Mouse (Mus musculus): Measurements from ENCODE around the gene Mterf1a.
"Not testable (repeated sequence)": the region's sequence is repeated elsewhere in the genome, so short reads cannot be mapped to it uniquely, and the experiment has no call there.

The Mterf1a gene

DNA sequence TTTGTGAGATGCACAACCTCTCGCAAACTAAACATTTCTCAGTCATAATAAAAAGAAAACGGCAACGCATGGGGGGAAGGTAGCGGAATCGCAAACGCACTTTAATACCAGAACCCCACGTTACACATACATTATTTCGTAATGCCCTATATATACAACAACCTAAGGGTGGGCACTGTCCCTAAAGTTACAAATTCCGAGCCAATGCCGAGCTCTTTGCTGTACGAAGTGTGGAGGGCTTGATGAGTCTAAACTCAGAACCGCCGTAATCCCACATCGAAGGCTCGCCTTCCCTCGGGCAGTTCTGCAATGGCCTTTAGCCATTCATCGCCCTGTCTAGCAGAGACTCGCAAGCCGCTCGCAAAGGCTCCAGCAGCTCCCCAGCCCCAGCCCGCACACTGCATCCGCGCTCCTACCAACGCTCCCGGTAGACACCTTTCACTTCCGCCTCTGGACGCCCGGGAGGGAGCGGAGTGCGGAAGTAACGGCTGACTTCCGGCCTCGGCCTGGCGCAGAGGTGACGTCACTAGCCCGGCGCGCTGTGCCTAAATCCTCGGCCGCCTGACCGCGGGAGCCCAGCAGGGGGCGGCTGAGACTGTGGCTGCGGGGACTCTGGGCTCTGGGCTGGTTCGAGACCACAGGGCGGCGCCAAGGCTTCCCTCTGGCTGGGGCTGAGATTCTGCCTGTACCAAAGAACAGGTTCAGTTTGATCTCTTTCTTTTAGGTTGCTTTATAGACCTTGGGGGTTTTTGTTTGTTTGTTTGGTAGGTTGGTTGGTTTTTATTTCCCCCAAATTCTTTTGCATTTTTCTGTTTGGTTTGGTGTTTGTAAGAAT, at the start of gene Mterf1a:
Gene Mterf1a (minus strand): TSS at position 475 of the 835 bp plus-strand sequence.
- in situ Hi-C loops (cut with MboI, MseI) = loop anchor here (5.0 to 25.0 kb wide), 2 partner anchors 299 to 1019 kb away; partner anchors contain the start of gene Mterf1b

DNA sequence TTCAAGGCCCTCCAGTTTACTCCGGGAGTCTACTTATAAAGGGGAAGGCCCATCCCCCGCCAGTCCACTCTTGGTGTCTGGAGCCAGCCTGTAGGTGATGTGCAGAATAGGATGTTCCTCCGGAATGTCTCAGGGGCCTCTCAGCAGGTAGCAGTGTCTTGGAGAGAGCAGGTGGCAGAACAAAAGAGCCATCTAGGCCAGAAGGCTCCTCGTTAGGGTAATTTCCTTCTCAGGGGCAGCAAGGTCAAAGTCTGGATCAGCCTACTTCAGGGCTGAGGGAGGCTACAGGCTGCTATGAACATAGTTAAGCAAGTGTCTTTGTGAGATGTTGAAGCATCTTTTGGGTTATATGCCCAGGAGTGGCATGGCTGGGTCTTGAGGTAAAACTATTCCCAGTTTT, 49.4 kb upstream of the Mterf1a start:
- in situ Hi-C loops (cut with MboI, MseI) = not testable (repeated sequence)

DNA sequence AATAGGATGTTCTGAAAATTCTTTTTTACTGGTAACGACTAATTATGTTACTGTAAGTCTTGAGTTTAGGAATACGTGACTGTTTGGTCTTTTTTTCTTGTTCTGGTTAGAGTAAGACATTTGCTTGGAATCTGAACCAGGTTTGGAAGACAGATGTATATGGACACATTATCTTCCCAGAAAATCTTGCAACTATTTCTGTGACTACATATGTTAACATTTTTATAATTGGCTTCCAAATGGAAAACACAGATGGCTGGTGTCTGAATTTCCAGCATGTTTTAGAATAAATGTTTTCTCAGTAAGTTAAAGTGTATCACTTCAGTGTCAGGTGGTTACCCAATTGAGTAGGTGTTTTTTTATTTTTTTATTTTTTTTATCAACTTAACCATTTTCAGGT, 47.5 kb upstream of the Mterf1a start:
- in situ Hi-C loops (cut with MboI, MseI) = no loop called here

DNA sequence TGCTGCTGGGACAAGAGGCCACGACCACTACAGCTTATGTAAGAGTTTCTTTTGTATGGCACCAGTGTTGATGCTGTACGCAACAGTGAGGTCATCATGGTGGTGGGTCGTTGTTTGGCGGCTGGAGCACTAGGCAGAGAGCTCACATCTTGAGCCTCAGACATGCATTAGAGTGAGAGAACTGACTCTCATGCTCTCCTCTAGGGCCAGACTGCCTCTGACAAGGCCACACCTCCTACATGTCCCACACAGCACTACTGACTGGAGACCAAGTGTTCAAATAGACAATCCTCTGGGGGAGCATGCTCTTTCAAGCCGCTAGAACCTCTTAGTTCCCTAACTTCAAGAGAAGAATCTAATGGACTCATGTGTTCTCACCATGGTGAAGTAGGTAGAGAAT, 45.6 kb upstream of the Mterf1a start:
- in situ Hi-C loops (cut with MboI, MseI) = no loop called here

DNA sequence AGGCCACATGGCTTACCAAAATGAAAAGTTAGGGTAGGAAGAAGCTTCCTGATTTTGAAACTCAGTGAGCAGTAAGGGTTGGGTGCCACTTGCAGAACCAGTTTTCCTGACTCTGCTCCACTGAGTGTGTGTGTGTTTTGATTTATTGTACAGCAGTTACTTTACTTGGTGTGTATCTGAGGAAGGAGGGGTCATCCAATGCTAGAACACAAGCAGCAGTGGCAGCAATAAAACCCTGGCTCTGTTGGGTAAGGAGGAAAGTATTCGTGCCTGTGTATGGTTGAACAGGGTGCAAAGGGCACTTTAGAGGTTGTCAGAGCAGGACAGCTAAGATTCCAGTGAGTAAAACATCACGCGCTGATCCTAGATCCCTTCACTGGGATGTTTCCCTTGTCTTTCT, 45.2 kb upstream of the Mterf1a start:
- in situ Hi-C loops (cut with MboI, MseI) = no loop called here

DNA sequence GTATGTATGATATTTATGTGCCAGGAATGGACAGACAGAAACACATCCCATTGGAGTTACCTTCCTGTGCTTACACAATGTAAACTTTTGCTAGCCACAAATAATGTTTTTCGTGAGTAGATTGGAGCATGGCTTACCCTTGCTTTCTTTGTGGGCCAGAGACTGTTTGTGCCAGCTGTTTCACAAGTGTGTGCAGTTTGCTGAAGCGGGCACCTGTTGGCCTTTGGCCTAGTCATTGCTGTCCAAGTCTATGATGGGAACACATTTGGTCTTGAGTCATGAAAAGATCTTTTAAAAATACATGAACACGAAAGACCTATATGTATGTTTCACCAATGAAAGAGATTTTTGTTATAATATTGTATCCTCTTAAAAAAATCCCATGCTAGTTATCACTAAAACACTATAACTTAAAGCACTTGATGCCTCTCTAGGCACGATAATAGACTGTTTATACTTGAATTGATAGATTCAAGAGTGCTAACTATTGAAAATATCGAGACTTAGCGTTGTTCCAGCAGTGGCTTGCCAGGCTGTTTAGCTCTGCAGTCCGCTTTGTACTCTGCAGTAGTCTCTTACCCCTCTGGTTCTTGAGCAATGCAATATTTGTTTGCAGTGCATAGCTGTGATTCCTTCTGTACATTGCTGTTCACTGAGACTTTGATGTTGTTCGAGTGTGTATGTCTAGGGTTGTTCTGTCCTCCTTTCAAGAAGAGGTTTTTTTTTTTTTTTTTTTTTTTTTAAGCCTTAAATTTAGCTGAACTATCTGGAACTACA, 42.2 kb upstream of the Mterf1a start:
- in situ Hi-C loops (cut with MboI, MseI) = no loop called here

DNA sequence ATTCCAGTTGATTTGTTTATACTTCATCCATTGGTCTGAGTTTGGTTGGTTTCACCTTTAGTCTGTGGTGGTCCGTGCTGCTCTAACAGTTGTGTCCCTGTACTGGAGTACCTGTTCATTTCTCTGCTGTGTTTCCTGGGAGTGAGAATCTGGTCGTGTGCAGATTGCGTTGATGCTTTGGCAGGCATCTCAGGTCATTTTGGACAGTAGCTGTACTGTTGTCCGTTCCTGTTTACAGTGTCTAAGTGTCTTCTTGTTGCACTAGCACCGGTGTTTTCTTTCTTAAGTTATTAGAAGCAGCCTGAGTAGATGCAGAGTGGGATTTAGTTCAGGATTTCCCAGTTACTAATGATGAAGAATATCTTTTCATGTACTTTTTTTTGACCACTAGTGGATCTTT, 41.5 kb upstream of the Mterf1a start:
- in situ Hi-C loops (cut with MboI, MseI) = no loop called here

DNA sequence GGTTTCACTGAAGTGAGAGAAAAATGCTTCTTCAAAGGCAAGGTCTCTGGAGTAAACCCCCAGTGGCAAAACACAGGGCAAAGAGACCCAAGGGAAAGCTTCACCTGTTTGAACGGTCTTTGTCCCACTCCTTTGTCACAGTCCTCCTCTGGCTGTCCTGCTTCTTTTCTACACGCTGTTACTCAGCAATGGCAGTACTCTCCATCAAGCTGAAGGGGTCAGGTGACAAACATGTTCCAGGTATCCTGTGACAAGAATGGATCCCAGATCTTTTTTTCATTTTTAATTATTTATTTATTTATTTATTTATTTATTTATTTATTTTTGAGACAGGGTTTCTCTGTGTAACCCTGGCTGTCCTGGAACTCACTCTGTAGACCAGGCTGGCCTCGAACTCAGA, 39.8 kb upstream of the Mterf1a start:
- in situ Hi-C loops (cut with MboI, MseI) = no loop called here

DNA sequence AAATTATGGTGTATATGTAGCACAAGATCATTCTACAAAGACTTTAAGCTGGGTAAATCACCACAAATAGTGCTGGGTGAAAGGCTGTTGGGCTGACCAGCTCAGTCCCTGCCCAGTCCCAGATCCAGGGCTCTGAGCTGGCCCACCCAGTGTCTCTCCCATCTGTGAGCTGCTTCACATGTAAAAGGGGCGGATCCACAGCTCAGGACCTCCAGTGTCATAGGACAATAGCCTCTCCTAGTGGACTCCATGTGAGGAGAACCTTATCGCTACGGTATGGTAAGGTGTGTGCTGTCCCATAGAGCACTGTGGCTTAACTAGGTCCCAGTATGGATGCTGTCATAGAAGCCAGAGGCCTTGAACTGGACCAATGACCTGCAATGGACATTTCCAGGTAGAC, 37.9 kb upstream of the Mterf1a start:
- in situ Hi-C loops (cut with MboI, MseI) = no loop called here

DNA sequence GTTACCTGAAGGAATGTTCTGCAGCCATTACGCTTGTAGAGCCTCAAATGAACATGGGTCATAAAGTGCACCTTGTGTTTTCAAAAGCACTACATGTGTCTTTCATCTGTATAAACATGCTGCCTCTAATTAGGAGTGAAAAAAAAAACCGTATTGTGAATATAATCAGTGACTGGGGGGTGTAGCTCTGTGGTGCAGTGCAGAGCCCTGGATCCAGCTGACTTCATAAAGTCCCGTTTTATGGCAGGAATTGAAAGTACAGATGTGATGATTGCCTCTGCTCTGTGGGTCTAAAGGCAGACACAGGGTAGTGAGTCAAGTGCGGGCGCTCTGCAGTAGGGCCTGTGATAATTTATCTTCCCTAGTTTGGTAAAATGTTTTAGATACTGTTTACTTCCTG, 37.0 kb upstream of the Mterf1a start:
- in situ Hi-C loops (cut with MboI, MseI) = no loop called here

DNA sequence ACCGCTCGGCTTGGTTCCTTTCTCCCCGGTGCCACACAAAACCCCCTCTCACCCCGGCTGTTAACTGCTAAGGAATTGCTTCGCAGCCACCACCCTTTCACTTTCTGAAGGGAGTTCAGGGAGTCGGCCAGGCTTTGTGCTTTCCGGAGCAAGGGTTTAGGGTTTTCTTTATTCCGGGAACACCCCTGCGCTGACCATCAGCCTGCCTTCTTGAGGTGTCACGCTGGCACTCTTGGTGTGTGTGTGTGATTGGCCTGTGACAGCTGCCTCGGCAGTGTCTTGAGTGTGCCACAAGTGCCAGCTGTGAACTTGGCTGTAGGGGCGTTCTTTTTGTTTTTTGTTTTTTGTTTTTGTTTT, 34.9 kb upstream of the Mterf1a start:
- in situ Hi-C loops (cut with MboI, MseI) = no loop called here

DNA sequence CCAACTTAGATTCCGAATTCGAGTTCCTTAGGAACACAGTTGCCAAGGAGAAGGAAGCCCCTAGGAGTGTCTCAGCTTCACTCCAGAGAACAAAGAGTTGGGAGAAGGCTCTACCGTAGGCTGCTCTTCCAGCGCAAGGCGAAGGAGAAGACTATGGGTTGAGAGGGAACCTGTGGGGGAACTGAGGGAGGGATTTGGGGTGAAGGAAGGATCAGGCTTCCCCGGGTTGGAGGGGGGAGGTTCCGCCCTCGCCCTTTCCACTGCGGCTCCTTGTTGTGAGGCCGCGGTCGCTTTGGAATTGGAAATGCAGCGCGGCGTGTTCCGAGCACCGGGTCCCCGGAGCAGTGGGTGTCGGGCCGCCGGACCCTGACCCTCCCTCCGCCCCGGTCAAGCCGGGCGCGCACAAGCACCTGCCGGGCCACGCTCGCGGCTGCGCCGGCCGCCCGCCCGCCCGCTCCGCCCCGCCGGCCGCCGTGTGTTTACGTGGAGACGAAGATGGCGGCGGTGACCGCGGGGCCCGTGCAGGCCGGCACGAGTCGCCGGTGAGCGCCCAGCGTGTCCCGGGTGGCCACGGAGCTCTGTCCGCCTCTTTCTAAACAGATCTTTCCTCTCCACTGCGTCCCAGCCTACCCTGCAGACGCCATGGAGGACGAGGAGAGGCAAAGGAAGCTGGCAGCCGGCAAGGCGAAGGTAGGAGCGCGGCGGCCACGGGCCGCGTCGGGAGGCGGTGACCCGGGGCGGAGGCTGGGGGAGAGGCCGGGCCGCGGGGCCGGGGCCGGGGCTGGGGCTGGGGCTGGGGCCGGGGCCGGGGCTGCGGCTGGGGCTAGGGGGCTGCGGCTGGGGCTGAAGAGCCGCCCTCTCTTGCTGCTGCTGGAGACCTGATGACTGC, 34.3 kb upstream of the Mterf1a start, which contains the start of gene Akap9:
Gene Akap9 (plus strand): TSS at position 254 of the 889 bp plus-strand sequence.
- in situ Hi-C loops (cut with MboI, MseI) = no loop called here

DNA sequence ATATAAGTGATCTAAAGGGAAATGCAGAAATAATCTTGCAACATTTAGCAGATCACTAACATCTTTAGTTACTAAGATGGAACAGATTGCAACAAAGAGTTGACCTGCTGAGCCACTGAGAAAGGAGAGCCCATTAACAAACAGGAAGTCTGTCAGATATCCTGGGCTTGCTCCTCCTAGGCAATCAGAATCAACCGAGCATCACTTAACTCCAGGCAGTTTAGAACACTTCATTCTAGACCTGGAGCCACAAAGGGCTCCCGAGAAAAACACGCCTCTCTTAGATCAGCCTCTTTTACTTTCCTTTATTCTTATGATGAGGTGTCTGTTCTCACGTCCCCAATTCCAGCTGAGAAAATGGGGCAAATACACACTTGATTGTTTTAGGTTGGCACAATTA, 32.9 kb upstream of the Mterf1a start:
- in situ Hi-C loops (cut with MboI, MseI) = no loop called here

DNA sequence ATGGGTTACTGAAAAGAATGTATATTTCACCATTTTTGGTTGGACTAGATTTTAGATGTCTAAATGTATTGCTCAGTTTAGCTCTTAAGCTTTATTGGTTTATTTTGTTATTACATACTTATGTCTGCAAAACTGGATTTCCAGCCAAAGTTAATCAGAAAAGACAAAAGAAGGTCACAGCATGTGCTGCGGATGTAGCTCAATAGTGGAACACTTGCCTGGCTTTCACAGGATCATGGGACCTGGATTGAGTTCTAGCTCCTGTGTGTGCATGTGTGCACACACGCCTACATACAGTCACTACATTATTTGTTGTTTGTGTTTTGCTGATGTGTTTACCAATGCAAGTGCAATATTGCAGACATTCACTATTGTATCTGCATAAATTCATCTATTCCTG, 28.6 kb upstream of the Mterf1a start:
- in situ Hi-C loops (cut with MboI, MseI) = no loop called here

DNA sequence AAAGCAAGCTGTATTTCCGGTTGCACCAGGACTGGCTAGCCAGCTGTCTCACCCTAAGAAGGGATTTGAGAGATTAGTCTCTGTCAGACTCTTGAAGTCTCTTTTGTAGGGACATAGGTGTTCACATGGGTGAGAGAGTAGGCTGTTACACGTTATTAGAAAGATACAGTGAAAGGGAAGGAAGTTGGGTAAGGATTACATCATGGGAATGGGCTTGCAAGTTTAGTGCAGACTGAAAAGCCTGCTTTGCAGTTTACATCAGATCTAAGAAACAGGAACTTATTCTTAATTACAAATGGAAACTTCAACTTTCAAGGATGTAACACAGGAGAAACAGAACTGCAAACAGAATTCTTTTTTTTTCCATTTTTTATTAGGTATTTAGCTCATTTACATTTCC, 11.7 kb upstream of the Mterf1a start:
- in situ Hi-C loops (cut with MboI, MseI) = no loop called here

DNA sequence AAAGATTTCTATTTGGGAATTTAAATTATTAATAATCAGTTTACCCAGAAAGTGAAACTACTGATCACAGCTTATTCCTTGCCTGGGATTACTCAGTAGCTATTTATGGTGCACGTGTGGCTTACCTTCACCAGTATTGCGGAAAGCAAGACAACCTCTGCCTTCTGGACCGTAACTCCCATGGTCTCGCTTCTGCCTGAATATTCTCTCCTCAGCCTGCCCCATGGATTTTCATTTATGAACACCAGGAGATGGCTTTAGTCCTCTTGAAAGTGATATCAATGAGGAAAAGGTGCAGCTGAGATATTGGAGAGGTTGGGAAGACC, 524 bp upstream of the Mterf1a start:
- in situ Hi-C loops (cut with MboI, MseI) = loop anchor here (5.0 to 25.0 kb wide), 2 partner anchors 298 to 1018 kb away; partner anchors contain the start of gene Mterf1b

DNA sequence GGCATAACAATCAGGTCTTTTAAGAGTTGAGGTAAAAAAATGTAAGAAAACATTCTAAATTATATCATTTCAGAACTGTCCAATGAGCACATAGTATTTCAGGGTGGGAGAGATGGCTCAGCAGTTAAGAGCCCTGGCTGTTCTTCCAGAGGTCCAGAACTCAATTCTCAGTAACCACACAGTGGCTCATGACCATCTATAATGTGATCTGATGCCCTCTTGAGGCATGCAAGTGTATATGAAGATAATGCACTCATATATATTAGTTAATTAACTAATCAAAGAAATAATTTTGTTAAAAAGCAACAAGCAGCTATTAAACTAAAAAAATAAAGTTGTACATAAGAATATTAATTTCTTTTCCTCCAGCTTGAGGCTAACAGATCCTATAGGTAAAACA, 4.5 kb downstream of the Mterf1a start:
- in situ Hi-C loops (cut with MboI, MseI) = loop anchor here (5.0 to 25.0 kb wide), 2 partner anchors 218 to 1023 kb away; no protein-coding TSS in a partner anchor

DNA sequence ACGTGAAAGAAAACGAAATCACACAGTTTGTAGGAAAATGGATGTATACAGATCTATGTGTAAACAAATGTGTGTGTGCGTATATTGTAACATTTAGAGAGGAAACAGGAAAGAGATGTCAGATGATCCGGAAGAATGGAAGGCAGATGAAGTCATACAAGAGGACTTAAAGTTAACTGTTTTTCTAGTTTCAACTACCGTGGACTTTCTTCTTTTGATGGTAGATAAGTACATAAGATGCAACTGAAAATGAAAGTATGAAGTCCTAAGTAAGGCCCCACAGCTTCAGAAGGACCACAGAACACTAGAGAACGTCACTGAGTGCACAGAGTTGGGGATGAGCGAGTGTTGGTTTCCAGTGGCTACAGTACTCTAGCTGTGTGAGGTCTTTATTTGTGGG, 6.9 kb downstream of the Mterf1a start:
- in situ Hi-C loops (cut with MboI, MseI) = loop anchor here (5.0 to 25.0 kb wide), 2 partner anchors 220 to 1025 kb away; no protein-coding TSS in a partner anchor

DNA sequence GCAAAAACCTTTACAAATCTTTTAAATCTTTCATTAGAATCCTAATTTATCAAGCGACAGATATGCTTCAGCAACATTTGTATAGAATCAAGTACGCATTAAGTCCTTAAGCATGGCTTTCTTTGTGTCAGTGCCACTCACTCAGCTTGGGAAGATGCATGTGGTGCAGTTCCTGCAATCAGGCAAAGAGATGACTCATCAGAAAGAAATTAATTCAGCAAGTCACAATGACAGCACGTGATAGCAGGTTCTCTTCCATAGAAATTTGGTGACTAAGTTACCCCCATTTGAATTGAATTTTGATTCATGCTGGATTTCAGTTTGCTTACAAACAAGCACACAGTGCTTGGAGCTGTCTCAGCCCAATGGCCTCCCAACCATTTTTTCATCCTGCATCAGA, 20.2 kb downstream of the Mterf1a start:
- in situ Hi-C loops (cut with MboI, MseI) = no loop called here

DNA sequence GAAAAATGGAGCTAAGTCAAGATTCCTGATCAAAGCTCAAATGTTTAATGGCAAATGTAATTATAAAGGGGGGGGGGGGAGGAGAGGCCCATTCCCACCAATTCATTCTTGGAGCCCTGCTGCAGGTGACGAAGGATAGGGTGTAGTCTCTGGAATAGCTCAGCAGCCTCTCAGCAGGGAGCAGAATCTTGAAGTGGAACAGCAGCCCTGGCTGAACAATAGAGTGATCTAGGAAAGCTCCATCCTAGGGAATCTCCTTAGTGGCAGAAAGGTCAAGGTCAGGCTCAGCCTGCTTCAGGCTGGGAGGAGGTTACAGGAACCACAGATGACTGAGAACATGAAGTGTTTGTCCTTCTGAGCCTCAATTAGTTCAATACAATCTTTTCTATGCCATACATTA, 21.4 kb downstream of the Mterf1a start:
- in situ Hi-C loops (cut with MboI, MseI) = no loop called here

DNA sequence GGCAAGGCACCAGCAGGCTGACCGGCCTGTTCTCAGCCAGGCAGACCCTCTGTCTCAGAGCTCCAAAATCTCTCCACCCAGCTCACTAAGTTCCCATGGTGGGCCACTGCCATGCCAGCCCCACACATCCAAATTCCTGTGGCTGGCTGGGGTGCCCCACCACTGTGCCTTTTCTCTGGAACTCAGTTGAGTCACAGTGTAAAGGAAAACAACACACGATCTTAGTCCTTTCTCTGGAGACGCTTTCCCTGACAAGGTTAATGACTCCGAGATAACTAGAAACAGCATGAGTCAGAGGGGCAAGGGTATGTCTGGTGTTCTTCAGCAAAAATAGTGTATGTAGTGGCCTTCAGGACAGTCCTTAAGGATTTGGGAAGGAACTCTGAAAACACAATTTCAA, 23.6 kb downstream of the Mterf1a start:
- in situ Hi-C loops (cut with MboI, MseI) = no loop called here

DNA sequence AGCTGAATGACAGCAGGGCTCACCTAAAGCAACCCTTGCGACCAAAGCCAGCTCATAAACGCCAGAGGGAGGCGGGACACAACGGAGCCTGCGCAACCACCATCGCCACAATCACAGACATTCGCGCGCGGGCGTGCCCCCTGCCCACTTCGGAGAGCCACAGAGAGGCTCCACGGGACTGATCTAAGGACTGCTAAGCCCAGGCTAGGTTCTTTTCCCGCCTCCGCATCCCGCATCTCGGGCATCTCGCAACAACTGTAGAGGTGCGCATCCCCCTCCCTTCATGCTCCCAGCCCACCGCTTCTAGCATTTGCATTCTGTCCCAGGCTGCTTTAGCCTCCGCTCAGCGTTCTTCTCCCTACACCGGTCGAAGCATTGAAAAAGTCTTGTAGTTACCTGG, 48.7 kb downstream of the Mterf1a start, which contains the start of gene Lrrd1:
Gene Lrrd1 (plus strand): TSS at position 148 of the 400 bp plus-strand sequence.
- in situ Hi-C loops (cut with MboI, MseI) = no loop called here
